ENCODE assay signal across 12 mouse cellular contexts in genomic region chr7:125860421-125860820, GRCm38 (mm10).
"Had no signal": no experiment of that assay in that cellular context is flagged by ENCODE, and none has a peak within 500 bp of the region (broad histone marks: within the 10 kb centered on the region; RNA-seq: fewer than 3 reads in every experiment).

No protein-coding gene starts in this region.

- H3K27ac ChIP-seq: left cerebral cortex, adult 2 months; limb, embryonic 10.5 days; liver, embryonic 15.5 days; neural tube, embryonic 12.5 days; stomach, postnatal 0 days had no signal

- H3K4me2 ChIP-seq: liver, embryonic 11.5 days; liver, embryonic 15.5 days; neural tube, embryonic 12.5 days had no signal

- DNase-seq: kidney, postnatal 25 days; lung, adult 2 months; lung, postnatal 36 days; midbrain, embryonic 14.5 days; thymus, postnatal 4 days had no signal

- H3K36me3 ChIP-seq: liver, embryonic 15.5 days; neural tube, embryonic 12.5 days had no signal

- H3K4me3 ChIP-seq: left cerebral cortex, adult 2 months; limb, embryonic 10.5 days; liver, embryonic 15.5 days; neural tube, embryonic 12.5 days had no signal

- H3K27me3 ChIP-seq: liver, embryonic 15.5 days; neural tube, embryonic 12.5 days had no signal

- ATAC-seq: lung, postnatal 0 days had no signal

- H3K9me3 ChIP-seq: limb, embryonic 10.5 days; liver, embryonic 15.5 days; neural tube, embryonic 12.5 days had no signal

- H3K9ac ChIP-seq: liver, embryonic 15.5 days; neural tube, embryonic 12.5 days had no signal

- H3K4me1 ChIP-seq: liver, embryonic 15.5 days had no signal
